Mouse (Mus musculus) urinary bladder, postnatal 25 days (tissue): Measurements from ENCODE around the gene Mvb12b.

Experiments
- DNase-seq: peaks from one replicate; pipeline ENCODE4 v3.0.0; 2022; ENCODE audit warnings: low spot score

Mvb12b gene

DNA sequence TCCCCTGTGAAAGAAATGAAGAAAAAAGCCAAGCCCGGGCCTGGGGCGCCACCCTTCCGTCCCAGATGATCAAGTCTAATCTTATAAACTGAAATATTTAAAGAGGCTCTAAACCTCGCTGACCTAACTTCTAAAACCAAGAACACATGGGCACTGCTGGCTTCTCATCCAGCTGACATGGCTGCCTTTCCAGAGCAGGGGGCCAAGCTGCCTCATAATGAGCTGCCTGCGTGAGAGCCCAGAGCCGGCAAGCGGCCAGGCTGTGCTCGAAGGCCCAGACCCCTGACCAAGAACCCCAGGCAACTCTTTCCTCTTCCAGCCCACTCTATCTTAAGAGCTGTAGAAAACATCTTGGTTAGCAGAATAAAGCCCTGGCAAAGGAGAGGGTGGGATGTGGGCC is 73.2 kb downstream of the Mvb12b start:
- no peak for DNase-seq

GRCm38 (mm10) chr2:33813501-33814240 is 74.1 kb downstream of the Mvb12b start:
- DNase-seq: no peak

DNA sequence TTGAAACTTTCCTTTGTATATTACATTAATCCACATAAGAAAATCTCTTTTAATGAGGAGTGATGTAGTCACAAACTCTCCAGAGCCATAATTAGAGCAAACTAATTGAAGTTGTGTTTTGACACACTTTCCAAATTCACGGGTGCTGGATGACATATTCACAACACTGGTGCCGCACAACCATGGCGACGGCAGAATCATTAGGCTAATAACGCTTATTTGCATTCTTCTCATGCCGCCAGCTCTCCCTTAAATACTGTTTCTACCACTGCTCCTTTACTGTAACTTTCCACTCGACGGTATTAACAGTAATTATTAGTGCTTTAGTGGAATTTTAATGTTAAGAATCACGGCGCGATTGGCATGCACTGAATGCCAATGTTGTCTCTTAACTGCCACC is 74.8 kb downstream of the Mvb12b start:
- no peak for DNase-seq

- no peak for DNase-seq
These were observed 76.3 kb downstream of the Mvb12b start for GRCm38 (mm10) chr2:33811349-33811890.

DNA sequence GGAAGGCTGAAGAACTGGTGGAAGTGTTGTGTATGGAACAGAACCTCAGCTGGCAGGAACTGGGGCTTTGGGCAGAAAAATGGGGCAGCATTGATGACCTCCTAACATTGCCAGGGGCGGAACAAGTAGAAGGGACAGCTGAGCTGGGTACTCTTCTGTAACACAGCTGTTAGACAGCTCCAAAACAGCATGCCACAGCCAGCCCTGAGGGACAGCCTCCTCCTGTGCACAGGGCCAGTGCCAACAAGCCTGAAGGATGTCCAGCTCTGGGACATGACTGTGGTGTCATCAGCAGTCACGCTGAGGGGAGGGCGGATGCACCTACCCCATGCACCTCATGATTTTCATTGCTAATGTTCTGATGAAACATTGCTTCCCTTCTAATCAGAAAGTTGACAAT is 78.7 kb downstream of the Mvb12b start:
- DNase-seq: no peak

DNA sequence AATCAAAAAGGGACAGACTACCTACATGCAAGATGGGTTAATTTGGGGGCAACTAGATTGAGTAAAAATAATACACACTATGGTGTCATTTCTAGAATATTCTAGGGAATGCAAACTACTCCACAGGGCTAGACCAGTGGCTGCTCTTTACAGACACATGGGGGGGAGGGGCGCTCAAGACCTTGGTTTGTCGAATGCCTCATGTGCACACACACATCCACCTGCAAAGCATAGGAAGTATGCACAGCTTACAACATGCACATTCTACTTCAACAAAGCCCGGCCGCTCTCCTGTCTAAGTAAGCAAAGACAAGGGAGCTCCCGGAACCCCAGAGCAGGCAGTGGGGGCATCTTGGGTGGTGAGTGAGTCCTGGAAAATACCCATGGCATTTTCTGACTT is 79.7 kb downstream of the Mvb12b start:
- DNase-seq: no peak

DNA sequence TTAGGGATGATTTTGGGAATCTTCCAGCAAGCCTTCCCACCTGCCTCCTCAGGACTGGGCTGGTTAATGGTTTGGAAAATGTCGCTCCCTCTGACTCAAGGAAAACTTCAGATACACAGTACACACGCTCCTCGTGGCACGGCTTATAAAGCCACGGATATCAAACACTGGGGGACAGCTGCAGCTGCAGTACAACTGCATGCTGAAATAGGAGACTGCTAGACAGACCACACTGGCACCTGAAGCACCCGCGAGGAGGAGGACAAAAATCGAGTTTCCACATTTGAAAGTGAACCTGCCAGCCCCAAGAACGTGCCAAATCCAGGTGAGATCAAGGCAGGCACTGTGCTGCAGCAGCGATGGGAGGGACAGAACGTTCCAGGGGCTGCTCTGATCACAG is 82.1 kb downstream of the Mvb12b start:
- DNase-seq: no peak

GRCm38 (mm10) chr2:33803717-33804214 is 84.0 kb downstream of the Mvb12b start:
- DNase-seq: no peak

DNA sequence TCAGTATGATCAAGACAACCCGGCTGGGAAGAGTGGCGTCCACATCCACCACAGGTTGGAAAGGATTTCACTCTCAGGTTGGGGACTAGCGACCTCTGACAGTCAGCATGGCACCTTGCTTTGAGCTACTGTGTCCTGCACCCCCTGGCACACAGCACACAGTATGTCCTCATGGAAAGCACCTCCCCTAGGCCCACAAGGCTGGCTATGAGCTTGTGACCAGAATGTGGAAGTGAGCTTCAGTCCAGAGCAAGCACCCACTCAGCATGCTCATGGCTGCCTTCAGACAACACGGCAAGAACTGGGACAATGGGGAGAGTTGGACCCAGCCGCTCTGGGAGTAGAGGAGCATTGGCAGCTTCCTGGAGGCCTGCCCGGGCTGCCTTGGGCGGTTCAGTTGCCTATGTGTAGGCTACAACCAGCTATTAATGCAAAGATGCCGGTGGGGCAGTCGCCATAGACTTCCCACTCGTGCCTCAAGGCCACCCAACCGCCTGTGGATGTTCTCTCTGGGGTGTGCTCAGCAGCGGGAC is 84.6 kb downstream of the Mvb12b start:
- DNase-seq: no peak

DNA sequence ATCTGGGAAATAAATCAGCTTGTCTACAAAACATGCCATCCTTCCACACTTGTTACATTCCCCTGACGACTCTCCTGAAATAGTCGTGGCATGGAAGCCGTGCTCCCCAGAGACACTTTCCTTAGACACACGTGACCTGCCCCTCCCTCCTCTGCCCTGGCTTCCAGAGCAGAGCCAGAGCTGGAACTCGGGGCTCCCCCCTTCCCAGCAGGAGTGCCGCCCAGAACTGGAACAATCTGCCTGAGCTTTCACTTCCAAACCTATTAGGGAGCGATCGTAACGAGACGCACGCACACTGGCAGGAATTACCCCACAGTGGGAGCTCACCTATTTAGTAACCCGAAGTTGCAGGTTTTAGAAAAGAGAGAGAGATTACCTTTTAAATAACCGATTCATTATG is 86.0 kb downstream of the Mvb12b start:
- DNase-seq: no peak

DNA sequence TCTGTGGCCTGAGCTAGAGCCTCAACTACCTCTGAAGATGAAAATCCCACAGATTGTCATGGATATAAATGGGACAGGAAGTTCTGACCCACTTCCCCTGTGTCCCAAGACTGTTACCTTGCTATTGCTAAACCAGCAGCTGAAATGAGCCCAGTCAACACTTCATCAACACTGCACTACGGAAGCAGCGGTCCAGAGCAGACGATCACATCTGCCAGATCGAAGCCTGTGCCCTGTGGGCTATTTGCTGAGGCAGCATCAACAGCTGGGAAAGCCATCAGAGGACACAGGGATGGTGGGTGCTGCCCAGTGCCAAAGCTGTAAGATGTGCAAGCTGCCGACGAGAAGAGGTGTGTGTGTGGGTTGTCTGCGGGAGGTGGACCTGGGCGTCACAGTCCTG is 86.4 kb downstream of the Mvb12b start:
- DNase-seq: no peak

- DNase-seq: no peak
These were observed 87.5 kb downstream of the Mvb12b start for GRCm38 (mm10) chr2:33800221-33800620.

DNA sequence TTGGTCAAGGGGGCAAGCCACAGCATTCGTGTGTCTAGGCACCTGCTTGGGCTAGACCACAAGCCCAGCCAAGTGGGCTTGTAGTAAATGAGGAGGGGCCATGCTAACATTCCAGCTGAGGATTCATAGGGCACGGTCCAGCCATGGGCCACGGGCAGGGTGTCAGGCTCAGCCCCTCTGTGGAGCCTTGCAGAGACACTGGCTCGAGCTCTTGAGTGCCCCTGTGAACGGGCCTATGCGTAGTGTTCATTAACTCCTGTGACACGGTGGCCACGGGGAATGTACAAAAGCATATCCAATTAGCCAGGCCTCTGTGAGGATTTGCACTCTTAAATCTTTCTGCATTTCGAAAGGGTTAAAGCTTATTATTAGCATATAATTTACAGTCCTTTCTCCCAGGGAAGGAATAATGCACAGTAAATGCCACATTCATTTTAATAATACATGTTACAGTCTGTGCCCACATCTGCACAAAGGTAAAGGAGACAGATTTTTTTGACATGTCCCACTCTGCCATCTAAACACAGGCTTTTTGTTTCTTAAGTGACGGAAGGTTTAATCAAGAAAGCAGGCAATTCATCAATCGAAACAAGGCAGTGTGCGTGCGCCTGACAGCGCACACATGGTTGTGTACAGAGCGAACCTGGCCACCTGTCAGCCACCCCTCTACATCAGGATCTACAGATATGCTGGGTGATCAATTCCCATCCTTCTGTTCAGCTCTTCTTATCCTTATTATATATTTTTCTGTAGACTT is 91.9 kb downstream of the Mvb12b start:
- DNase-seq: no peak

- no peak for DNase-seq
These were observed 92.7 kb downstream of the Mvb12b start for GRCm38 (mm10) chr2:33795001-33795580.

DNA sequence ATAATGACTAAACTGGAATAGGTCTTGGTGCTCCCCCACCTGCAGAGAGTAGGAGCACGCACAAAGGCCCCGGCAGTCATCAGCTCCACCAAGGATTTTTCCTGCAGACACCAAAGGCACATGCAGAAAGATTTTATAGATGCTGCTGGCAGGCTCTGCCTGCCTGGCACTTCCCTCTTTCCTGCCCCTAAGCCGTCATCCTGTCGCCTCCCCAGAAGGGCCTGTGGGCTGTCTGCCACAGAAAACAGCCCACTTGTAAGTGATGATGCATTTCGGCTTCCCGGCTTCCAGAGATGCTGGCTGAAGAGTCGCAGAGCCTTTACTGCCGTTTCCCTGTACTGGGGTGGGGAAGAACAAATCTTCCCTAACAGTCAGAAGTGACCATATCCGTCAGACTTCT is 93.3 kb downstream of the Mvb12b start:
- no peak for DNase-seq

GRCm38 (mm10) chr2:33790301-33790700 is 97.4 kb downstream of the Mvb12b start:
- DNase-seq: no peak

GRCm38 (mm10) chr2:33789732-33790131 is 98.0 kb downstream of the Mvb12b start:
- no peak for DNase-seq

DNA sequence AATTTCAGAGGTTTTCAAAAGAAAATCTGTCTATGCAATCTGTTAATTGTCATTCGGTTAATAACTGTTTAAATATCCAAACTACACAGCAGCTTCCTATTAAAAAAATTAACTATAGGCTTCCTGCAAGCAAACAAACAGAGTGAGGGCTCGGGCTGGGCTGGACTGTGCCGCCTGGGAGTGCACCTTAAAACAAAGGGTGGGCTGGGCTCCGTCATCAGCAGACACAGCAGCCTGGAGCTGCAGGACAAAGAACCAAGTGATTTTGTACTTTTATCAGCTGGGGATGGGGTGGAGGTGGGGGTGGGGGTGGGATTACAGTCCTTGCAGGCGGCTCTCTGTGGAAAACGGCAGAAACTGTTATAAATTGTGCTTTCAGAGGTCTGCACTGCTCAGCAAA is 98.5 kb downstream of the Mvb12b start:
- no peak for DNase-seq

DNA sequence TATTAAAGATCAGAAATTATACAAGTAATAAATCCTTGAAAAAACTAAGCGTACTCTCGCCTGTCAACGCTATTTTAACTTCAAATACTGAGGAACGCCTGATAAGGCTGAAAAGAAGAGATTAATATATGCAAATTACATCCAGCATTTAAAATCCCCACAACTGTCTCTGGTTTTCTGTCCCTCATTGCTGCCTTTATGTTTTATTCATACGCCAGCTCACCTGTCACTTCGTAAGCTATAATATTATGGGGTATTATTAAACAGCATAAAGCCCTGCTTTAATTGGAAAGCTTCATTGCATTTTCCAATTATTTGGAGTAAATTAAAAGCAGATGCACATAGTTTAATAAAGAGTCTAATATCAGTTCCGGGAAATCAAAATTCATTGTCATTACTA is 98.9 kb downstream of the Mvb12b start:
- DNase-seq: no peak

DNA sequence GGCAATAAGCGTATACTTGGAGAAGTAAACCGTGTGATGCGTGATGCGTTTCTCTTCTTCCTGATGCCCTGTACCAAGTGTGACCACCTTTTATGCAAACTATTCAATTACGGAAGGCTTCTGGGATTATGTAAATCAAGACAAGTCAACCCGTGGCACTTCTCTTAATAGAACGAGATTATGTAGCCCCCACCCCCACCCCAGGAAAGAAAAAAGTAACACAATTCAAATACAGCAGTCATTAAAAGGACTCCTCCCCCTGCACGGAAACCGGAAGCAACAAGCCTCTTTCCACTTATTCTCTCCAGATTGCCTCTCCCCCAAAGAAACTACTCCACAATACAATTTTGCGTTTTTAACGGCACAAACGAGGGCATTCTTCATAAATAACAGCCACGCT is 99.6 kb downstream of the Mvb12b start:
- DNase-seq: no peak

DNA sequence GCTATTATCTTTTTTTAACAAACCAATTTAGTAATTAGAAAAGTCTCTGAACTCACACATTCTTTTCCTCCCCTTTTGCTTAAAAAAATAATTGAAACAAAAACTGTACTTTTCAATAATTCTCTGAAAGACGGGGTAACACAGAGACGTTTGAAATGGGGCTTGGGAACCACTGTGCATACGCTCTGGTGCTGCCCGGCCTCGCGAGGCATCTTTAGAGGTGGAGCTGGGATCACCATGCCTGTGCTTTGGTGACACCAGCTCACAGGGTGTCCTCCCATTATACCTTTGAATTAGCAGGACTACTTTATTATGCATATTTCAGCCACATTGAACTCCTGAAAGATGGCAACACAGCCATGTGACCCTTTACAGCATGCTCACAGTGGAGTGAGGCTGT is 101.7 kb downstream of the Mvb12b start:
- DNase-seq: no peak

- DNase-seq: no peak
These were observed 102.2 kb downstream of the Mvb12b start for GRCm38 (mm10) chr2:33785596-33785995.

GRCm38 (mm10) chr2:33784721-33785120 is 103.0 kb downstream of the Mvb12b start:
- no peak for DNase-seq
